Mouse (Mus musculus) brain, embryonic 14.5 days (tissue): ENCODE measurements at regions not wholly inside any gene's neighbourhood (a gene's known extent, or its start where the extent isn't known, plus 50 kb on each side); places are given as distances from the start of the nearest gene placed in this dataset.

ENCODE experiments used
- CTCF ChIP-seq: fragments of 200-500 bp; IDR thresholded peaks from 2 replicates; pipeline ENCODE4 v1.5.1; 2012; ENCODE audit warnings: inconsistent platforms, mild to moderate bottlenecking, moderate library complexity, borderline replicate concordance; ENCODE audit not compliant: insufficient read depth, insufficient read length; ENCODE audit errors: extremely low read depth
- POLR2A ChIP-seq: fragments of 200-500 bp; IDR thresholded peaks from 2 replicates; pipeline ENCODE4 v1.6.1; 2012; ENCODE audit warnings: mild to moderate bottlenecking, inconsistent platforms, borderline replicate concordance; ENCODE audit not compliant: poor library complexity, insufficient read depth, insufficient read length, severe bottlenecking; ENCODE audit errors: extremely low read depth

GRCm38 (mm10) chr13:112000293-112000665 is 191.5 kb upstream of the Map3k1 start:
- TF ChIP-seq CTCF: no peak
- no peak for TF ChIP-seq POLR2A
